12 mouse cellular contexts compared by ENCODE assay signal in the genomic region with DNA sequence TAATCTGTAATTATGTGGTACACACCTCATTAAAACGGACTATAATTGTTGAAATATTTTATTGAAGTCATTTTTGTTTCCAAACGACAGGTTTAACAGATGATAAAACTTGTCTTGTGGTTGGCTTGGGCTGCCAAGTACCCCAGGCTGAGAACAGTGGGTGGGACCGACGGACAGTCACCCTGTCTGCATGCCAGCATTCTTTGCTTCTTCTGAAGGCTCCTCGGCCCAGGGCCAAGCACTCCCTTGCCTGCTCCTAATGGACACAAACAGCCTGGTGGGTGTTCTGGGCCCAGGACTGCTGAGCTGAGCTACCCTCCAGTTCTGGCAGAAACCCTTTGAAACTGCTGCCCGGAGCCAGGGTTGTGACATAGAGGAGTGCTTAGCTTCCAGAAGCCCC.
DNase-seq lines count a peak whose midpoint lies in the region; ATAC-seq and TF ChIP-seq lines count a peak whose summit lies in the region.
"Had no signal": no experiment of that assay in that cellular context is flagged by ENCODE, and none has a peak within 500 bp of the region (broad histone marks: within the 10 kb centered on the region; RNA-seq: fewer than 3 reads in every experiment).

No protein-coding gene starts in this region.

- H3K4me2 ChIP-seq in hindbrain, postnatal 0 days (ENCODE audit: low read depth, low read length) = no peak overlapping the region
- H3K4me2 ChIP-seq in lung, embryonic 16.5 days (ENCODE audit: low read depth, low read length) = no peak overlapping the region
- no peak overlapping the region for H3K4me2 ChIP-seq in intestine, postnatal 0 days (replicated peaks; ENCODE audit: low read depth)
- H3K4me2 ChIP-seq in forebrain, embryonic 11.5 days (ENCODE audit: low read depth, low read length, severe bottlenecking) = no peak overlapping the region
- H3K4me2 ChIP-seq: forebrain, embryonic 12.5 days; hindbrain, embryonic 13.5 days; liver, embryonic 11.5 days had no signal

- DNase-seq in cerebellum, adult 9-11 months = peak; percentile 8
- DNase-seq in cerebellum, adult 11-12 months = no peak
- DNase-seq in hindbrain, postnatal 0 days (ENCODE audit: low spot score) = peak; percentile 72
- no peak for DNase-seq in hindbrain, embryonic 10.5 days (ENCODE audit: low spot score)
- peak; percentile 20 for DNase-seq in Patski (ENCODE audit: low read depth, low spot score)
- no peak for DNase-seq in forebrain, embryonic 11.5 days (ENCODE audit: low spot score)
- DNase-seq: B cell, adult 2 months had no signal

- H3K9ac ChIP-seq in hindbrain, postnatal 0 days (replicated peaks; ENCODE audit: low read length) = no peak overlapping the region
- H3K9ac ChIP-seq in lung, embryonic 16.5 days (ENCODE audit: low read length) = no peak overlapping the region
- H3K9ac ChIP-seq in intestine, postnatal 0 days (ENCODE audit: low read depth, low read length) = no peak overlapping the region
- H3K9ac ChIP-seq in forebrain, embryonic 11.5 days (ENCODE audit: low read length) = no peak overlapping the region
- H3K9ac ChIP-seq: forebrain, embryonic 12.5 days; hindbrain, embryonic 13.5 days had no signal

- no peaks in the 10 kb centered on the region for H3K36me3 ChIP-seq in hindbrain, postnatal 0 days (ENCODE audit: insufficient read depth, low read length)
- no peaks in the 10 kb centered on the region for H3K36me3 ChIP-seq in hindbrain, embryonic 10.5 days
- H3K36me3 ChIP-seq in lung, embryonic 16.5 days (ENCODE audit: control insufficient read depth, insufficient read depth, low read length) = no peaks in the 10 kb centered on the region
- no peaks in the 10 kb centered on the region for H3K36me3 ChIP-seq in intestine, postnatal 0 days (ENCODE audit: control insufficient read depth, insufficient read depth)
- no peaks in the 10 kb centered on the region for H3K36me3 ChIP-seq in forebrain, embryonic 11.5 days (ENCODE audit: control insufficient read depth, insufficient read depth, low read length)
- H3K36me3 ChIP-seq: forebrain, embryonic 12.5 days; hindbrain, embryonic 13.5 days had no signal

- 38% methylated on average over 6 of the region's 6 CpGs for WGBS in hindbrain, postnatal 0 days
- 75% methylated on average over 6 of the region's 6 CpGs for WGBS in hindbrain, embryonic 10.5 days
- WGBS in lung, embryonic 16.5 days = 32% methylated on average over 6 of the region's 6 CpGs
- 58% methylated on average over 6 of the region's 6 CpGs for WGBS in intestine, postnatal 0 days
- 74% methylated on average over 6 of the region's 6 CpGs for WGBS in forebrain, embryonic 11.5 days

- no peaks in the 10 kb centered on the region for H3K4me1 ChIP-seq in hindbrain, postnatal 0 days (ENCODE audit: insufficient read depth, low read length)
- H3K4me1 ChIP-seq in hindbrain, embryonic 10.5 days (replicated peaks) = peaks cover 41% of the 10 kb centered on the region
- H3K4me1 ChIP-seq in lung, embryonic 16.5 days (replicated peaks; ENCODE audit: control insufficient read depth, insufficient read depth, low read length) = peaks cover 22% of the 10 kb centered on the region
- no peaks in the 10 kb centered on the region for H3K4me1 ChIP-seq in intestine, postnatal 0 days (replicated peaks; ENCODE audit: control insufficient read depth, insufficient read depth, low read length)
- H3K4me1 ChIP-seq in forebrain, embryonic 11.5 days (replicated peaks; ENCODE audit: control insufficient read depth, insufficient read depth, low read length) = no peaks in the 10 kb centered on the region; the same call in 1 of the 2 replicates

- H3K27ac ChIP-seq in hindbrain, postnatal 0 days = no peak overlapping the region
- no peak overlapping the region for H3K27ac ChIP-seq in hindbrain, embryonic 10.5 days
- H3K27ac ChIP-seq in lung, embryonic 16.5 days (ENCODE audit: low read length) = peak overlapping the region; percentile 39; the same call in 1 of the 2 replicates
- no peak overlapping the region for H3K27ac ChIP-seq in intestine, postnatal 0 days (ENCODE audit: low read depth, low read length)
- no peak overlapping the region for H3K27ac ChIP-seq in forebrain, embryonic 11.5 days (ENCODE audit: low read depth, low read length)
- H3K27ac ChIP-seq: forebrain, embryonic 12.5 days; hindbrain, embryonic 13.5 days had no signal

- POLR2A ChIA-PET in Patski (lab: Charles Lee) = no interaction called here

- CTCF ChIA-PET in Patski (lab: Charles Lee) = no interaction called here

- in situ Hi-C loops in Patski (cut with MboI; ENCODE audit: low pct_unique_long_range_greater_than_20kb) = no loop called here

- H3K4me3 ChIP-seq in hindbrain, postnatal 0 days (ENCODE audit: low read length) = no peak overlapping the region
- no peak overlapping the region for H3K4me3 ChIP-seq in hindbrain, embryonic 10.5 days
- H3K4me3 ChIP-seq in lung, embryonic 16.5 days (ENCODE audit: low read length) = no peak overlapping the region
- no peak overlapping the region for H3K4me3 ChIP-seq in intestine, postnatal 0 days (ENCODE audit: low read depth, low read length)
- no peak overlapping the region for H3K4me3 ChIP-seq in forebrain, embryonic 11.5 days (ENCODE audit: low read depth, low read length)
- H3K4me3 ChIP-seq: forebrain, embryonic 12.5 days; hindbrain, embryonic 13.5 days had no signal

- ATAC-seq in hindbrain, postnatal 0 days = peak; percentile 49; the same call in 1 of the 2 replicates
- peak; percentile 26 for ATAC-seq in Patski
- peak; percentile 88 for ATAC-seq in lung, embryonic 16.5 days (ENCODE audit: low read depth)
- ATAC-seq in intestine, postnatal 0 days = no peak
- no peak for ATAC-seq in forebrain, embryonic 11.5 days (replicated peaks; ENCODE audit: low FRiP score)

- TF ChIP-seq CTCF in hindbrain, postnatal 0 days (IDR thresholded peaks at IDR 0.05; ENCODE audit: low read depth) = no peak
- TF ChIP-seq CTCF in Patski (IDR thresholded peaks at IDR 0.05) = no peak
- TF ChIP-seq CTCF in intestine, postnatal 0 days (IDR thresholded peaks at IDR 0.05; ENCODE audit: low read depth) = no peak

- H3K9me3 ChIP-seq in hindbrain, postnatal 0 days (ENCODE audit: low read length) = no peaks in the 10 kb centered on the region
- H3K9me3 ChIP-seq in hindbrain, embryonic 10.5 days = no peaks in the 10 kb centered on the region
- H3K9me3 ChIP-seq in lung, embryonic 16.5 days (ENCODE audit: control insufficient read depth, low read length) = no peaks in the 10 kb centered on the region
- no peaks in the 10 kb centered on the region for H3K9me3 ChIP-seq in intestine, postnatal 0 days (ENCODE audit: control insufficient read depth)
- no peaks in the 10 kb centered on the region for H3K9me3 ChIP-seq in forebrain, embryonic 11.5 days (ENCODE audit: control insufficient read depth, low read length)
- H3K9me3 ChIP-seq: forebrain, embryonic 12.5 days; hindbrain, embryonic 13.5 days had no signal

- H3K27me3 ChIP-seq in hindbrain, postnatal 0 days (ENCODE audit: insufficient read depth, low read length) = no peaks in the 10 kb centered on the region
- H3K27me3 ChIP-seq in hindbrain, embryonic 10.5 days (ENCODE audit: insufficient read depth, poor library complexity, severe bottlenecking) = no peaks in the 10 kb centered on the region; the same call in 1 of the 2 replicates
- H3K27me3 ChIP-seq in Patski = no peaks in the 10 kb centered on the region
- no peaks in the 10 kb centered on the region for H3K27me3 ChIP-seq in lung, embryonic 16.5 days (ENCODE audit: control insufficient read depth, insufficient read depth, low read depth, low read length)
- no peaks in the 10 kb centered on the region for H3K27me3 ChIP-seq in intestine, postnatal 0 days (replicated peaks; ENCODE audit: control insufficient read depth, insufficient read depth, low read length)
- H3K27me3 ChIP-seq in forebrain, embryonic 11.5 days (ENCODE audit: control insufficient read depth, insufficient read depth, low read length) = no peaks in the 10 kb centered on the region
- H3K27me3 ChIP-seq: forebrain, embryonic 12.5 days had no signal

Comparison
In these comparisons a context has a peak if more than half of its experiments do, and no peak if none do; other contexts are left out.
1. DNase-seq: peak in cerebellum, adult 9-11 months (single experiment), hindbrain, postnatal 0 days (single experiment) and Patski (single experiment); none in cerebellum, adult 11-12 months (single experiment), hindbrain, embryonic 10.5 days (single experiment) and forebrain, embryonic 11.5 days (single experiment).
2. ATAC-seq: peak in hindbrain, postnatal 0 days (single experiment), Patski (single experiment) and lung, embryonic 16.5 days (single experiment); none in intestine, postnatal 0 days (single experiment) and forebrain, embryonic 11.5 days (single experiment).